Comparison of ENCODE assay signal across 15 mouse cellular contexts in the genomic region with DNA sequence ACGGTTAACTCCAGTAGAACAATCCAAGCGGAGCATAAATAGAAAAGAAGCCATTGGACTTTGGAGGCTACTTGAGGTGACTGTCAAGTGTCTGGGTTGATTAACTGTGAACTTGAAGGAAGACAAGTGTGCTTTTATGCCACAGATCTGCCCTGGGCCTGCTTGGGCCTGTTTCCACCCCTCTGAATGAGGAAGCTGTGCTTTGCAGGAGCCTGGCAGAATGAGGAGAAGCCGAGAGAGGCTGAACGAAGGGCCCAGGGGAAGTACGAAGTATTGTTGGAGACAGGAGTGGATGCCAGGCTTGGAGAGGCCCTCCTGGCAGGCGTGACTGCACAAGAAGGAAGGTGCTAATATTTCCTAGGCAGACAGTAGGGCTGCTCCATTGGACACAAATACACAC.
DNase-seq lines count a peak whose midpoint lies in the region; ATAC-seq and TF ChIP-seq lines count a peak whose summit lies in the region.
"Had no signal": no experiment of that assay in that cellular context is flagged by ENCODE, and none has a peak within 500 bp of the region (broad histone marks: within the 10 kb centered on the region; RNA-seq: fewer than 3 reads in every experiment).

No protein-coding gene starts in this region.

- TF ChIP-seq CTCF in brain, embryonic 14.5 days (IDR thresholded peaks at IDR 0.05; ENCODE audit: borderline replicate concordance, extremely low read depth, insufficient read depth, insufficient read length) = no peak
- no peak for TF ChIP-seq CTCF in forebrain, postnatal 0 days (IDR thresholded peaks at IDR 0.05; ENCODE audit: low read depth)

- peak; percentile 76 for DNase-seq in brain, embryonic 14.5 days (ENCODE audit: low read depth)
- DNase-seq in forebrain, postnatal 0 days = no peak
- peak; percentile 44 for DNase-seq in lung, postnatal 10 days
- DNase-seq in MN1 (ENCODE audit: low spot score) = no peak
- DNase-seq in kidney, postnatal 25 days = no peak
- no peak for DNase-seq in left cerebral cortex, postnatal 36 days (ENCODE audit: low spot score in 2 of 2)
- DNase-seq: adrenal gland, postnatal 36 days; cerebellum, adult 11-12 months; gastrocnemius, postnatal 14 days; layer of hippocampus, postnatal 36 days had no signal

- H3K27me3 ChIP-seq in hindbrain, embryonic 13.5 days = no peaks in the 10 kb centered on the region
- no peaks in the 10 kb centered on the region for H3K27me3 ChIP-seq in hindbrain, embryonic 12.5 days
- H3K27me3 ChIP-seq in forebrain, postnatal 0 days (ENCODE audit: insufficient read depth, low read length) = no peaks in the 10 kb centered on the region
- H3K27me3 ChIP-seq: heart, embryonic 13.5 days; kidney, embryonic 15.5 days; limb, embryonic 13.5 days had no signal

- no peak overlapping the region for H3K9ac ChIP-seq in hindbrain, embryonic 13.5 days
- H3K9ac ChIP-seq in hindbrain, embryonic 12.5 days = no peak overlapping the region
- no peak overlapping the region for H3K9ac ChIP-seq in forebrain, postnatal 0 days
- H3K9ac ChIP-seq: heart, embryonic 13.5 days; kidney, embryonic 15.5 days; limb, embryonic 13.5 days had no signal

- peak overlapping the region; percentile 52 for H3K27ac ChIP-seq in hindbrain, embryonic 13.5 days
- H3K27ac ChIP-seq in hindbrain, embryonic 12.5 days = no peak overlapping the region
- H3K27ac ChIP-seq in forebrain, postnatal 0 days (ENCODE audit: low read depth, low read length) = no peak overlapping the region
- H3K27ac ChIP-seq: heart, embryonic 13.5 days; kidney, embryonic 15.5 days; limb, embryonic 13.5 days had no signal

- no peak overlapping the region for H3K4me3 ChIP-seq in hindbrain, embryonic 13.5 days
- H3K4me3 ChIP-seq in hindbrain, embryonic 12.5 days = no peak overlapping the region
- H3K4me3 ChIP-seq in forebrain, postnatal 0 days (ENCODE audit: low read depth, low read length) = no peak overlapping the region
- H3K4me3 ChIP-seq: heart, embryonic 13.5 days; kidney, embryonic 15.5 days; limb, embryonic 13.5 days had no signal

- intact Hi-C loops in left cerebral cortex, postnatal 36 days (cut with DNase I) = no loop called here

- H3K4me1 ChIP-seq in hindbrain, embryonic 13.5 days (replicated peaks) = peaks cover 42% of the 10 kb centered on the region
- peaks cover 13% of the 10 kb centered on the region; the same call in 1 of the 2 replicates for H3K4me1 ChIP-seq in hindbrain, embryonic 12.5 days
- H3K4me1 ChIP-seq in forebrain, postnatal 0 days (ENCODE audit: insufficient read depth) = no peaks in the 10 kb centered on the region
- H3K4me1 ChIP-seq: heart, embryonic 13.5 days had no signal

- H3K9me3 ChIP-seq in hindbrain, embryonic 13.5 days = no peaks in the 10 kb centered on the region
- no peaks in the 10 kb centered on the region for H3K9me3 ChIP-seq in hindbrain, embryonic 12.5 days (replicated peaks)
- H3K9me3 ChIP-seq in forebrain, postnatal 0 days (ENCODE audit: low read length) = no peaks in the 10 kb centered on the region
- H3K9me3 ChIP-seq: heart, embryonic 13.5 days; kidney, embryonic 15.5 days; limb, embryonic 13.5 days had no signal

- TF ChIP-seq POLR2A in brain, embryonic 14.5 days (IDR thresholded peaks at IDR 0.05; ENCODE audit: borderline replicate concordance, extremely low read depth, insufficient read depth, insufficient read length, poor library complexity, severe bottlenecking) = no peak

- no peak overlapping the region for H3K4me2 ChIP-seq in hindbrain, embryonic 13.5 days
- no peak overlapping the region for H3K4me2 ChIP-seq in hindbrain, embryonic 12.5 days (replicated peaks)
- no peak overlapping the region for H3K4me2 ChIP-seq in forebrain, postnatal 0 days (ENCODE audit: low read depth)
- H3K4me2 ChIP-seq: heart, embryonic 13.5 days; kidney, embryonic 15.5 days; limb, embryonic 13.5 days had no signal

- no peak for ATAC-seq in hindbrain, embryonic 13.5 days (ENCODE audit: low FRiP score)
- ATAC-seq in hindbrain, embryonic 12.5 days (ENCODE audit: low FRiP score) = no peak
- peak; percentile 69 for ATAC-seq in forebrain, postnatal 0 days

- no peaks in the 10 kb centered on the region for H3K36me3 ChIP-seq in hindbrain, embryonic 13.5 days
- H3K36me3 ChIP-seq in hindbrain, embryonic 12.5 days = no peaks in the 10 kb centered on the region
- H3K36me3 ChIP-seq in forebrain, postnatal 0 days (ENCODE audit: insufficient read depth) = no peaks in the 10 kb centered on the region
- H3K36me3 ChIP-seq: heart, embryonic 13.5 days; kidney, embryonic 15.5 days; limb, embryonic 13.5 days had no signal

- WGBS in hindbrain, embryonic 13.5 days = 71% methylated on average over 6 of the region's 6 CpGs
- WGBS in hindbrain, embryonic 12.5 days = 82% methylated on average over 6 of the region's 6 CpGs
- 39% methylated on average over 6 of the region's 6 CpGs for WGBS in forebrain, postnatal 0 days

Comparison
In these comparisons a context has a peak if more than half of its experiments do, and no peak if none do; other contexts are left out.
1. DNase-seq: peak in brain, embryonic 14.5 days (single experiment) and lung, postnatal 10 days (single experiment); none in forebrain, postnatal 0 days (single experiment), MN1 (single experiment), kidney, postnatal 25 days (0 of 2) and left cerebral cortex, postnatal 36 days (0 of 2).